Mouse (Mus musculus) limb, embryonic 13.5 days (tissue): ENCODE data around the gene Cd4. TPM values are rescaled to one million over a fixed set of nuclear protein-coding genes. Genes with fewer than 3 reads are reported as not detected.

ENCODE experiments used
- ATAC-seq: fragments of 200-750 bp; cut with Nextera tagmentation; 2 replicates; pipeline ENCODE4 v1.8.0; 2017; ENCODE audit warnings: low read depth, moderate number of reproducible peaks, moderate TSS enrichment; ENCODE audit not compliant: low FRiP score
- H3K27ac ChIP-seq: fragments of 300-500 bp; sonication (generic); 2 replicates; pipeline ENCODE4 v1.5.1; 2015; ENCODE audit warnings: inconsistent platforms, mild to moderate bottlenecking, moderate library complexity
- H3K27me3 ChIP-seq: fragments of 300-500 bp; sonication (generic); 2 replicates; pipeline ENCODE4 v1.6.1; 2015; ENCODE audit warnings: mild to moderate bottlenecking, inconsistent platforms
- H3K36me3 ChIP-seq: fragments of 300-500 bp; sonication (generic); 2 replicates; pipeline ENCODE4 v1.6.1; 2015; ENCODE audit warnings: inconsistent platforms, mild to moderate bottlenecking, moderate library complexity
- H3K4me1 ChIP-seq: fragments of 300-500 bp; sonication (generic); 2 replicates; pipeline ENCODE4 v1.6.1; 2015; ENCODE audit warnings: inconsistent platforms
- H3K4me2 ChIP-seq: fragments of 300-500 bp; sonication (generic); replicated peaks from 2 replicates; pipeline ENCODE4 v1.6.1; 2015; ENCODE audit warnings: inconsistent platforms, mild to moderate bottlenecking, moderate library complexity
- H3K4me3 ChIP-seq: fragments of 300-500 bp; sonication (generic); 2 replicates; pipeline ENCODE4 v1.5.1; 2015; ENCODE audit warnings: moderate library complexity, mild to moderate bottlenecking, inconsistent platforms
- H3K9ac ChIP-seq: fragments of 300-500 bp; sonication (generic); 2 replicates; pipeline ENCODE4 v1.6.1; 2015; ENCODE audit warnings: mild to moderate bottlenecking, inconsistent platforms
- H3K9me3 ChIP-seq: fragments of 300-500 bp; sonication (generic); 2 replicates; pipeline ENCODE4 v1.6.1; 2016; ENCODE audit warnings: inconsistent platforms
- WGBS: fragments of 180-500 bp; shearing (Covaris S2); methylation state at CpG from one replicate; pipeline ENCODE4 v1.1.7; 2015; 5-methylcytosine and 5-hydroxymethylcytosine counted together
- polyA plus RNA-seq: library from polyadenylated mRNA; unstranded; fragments of >200 nt; fragmentation: Nextera tagmentation; extraction: Ambion mirVana; gene quantifications from 2 replicates; pipeline ENCODE4 v1.2.1, GENCODE M21; 2015

Cd4 gene
- polyA plus RNA-seq, 1 experiment from 2014 or later: 0.04 TPM

DNA sequence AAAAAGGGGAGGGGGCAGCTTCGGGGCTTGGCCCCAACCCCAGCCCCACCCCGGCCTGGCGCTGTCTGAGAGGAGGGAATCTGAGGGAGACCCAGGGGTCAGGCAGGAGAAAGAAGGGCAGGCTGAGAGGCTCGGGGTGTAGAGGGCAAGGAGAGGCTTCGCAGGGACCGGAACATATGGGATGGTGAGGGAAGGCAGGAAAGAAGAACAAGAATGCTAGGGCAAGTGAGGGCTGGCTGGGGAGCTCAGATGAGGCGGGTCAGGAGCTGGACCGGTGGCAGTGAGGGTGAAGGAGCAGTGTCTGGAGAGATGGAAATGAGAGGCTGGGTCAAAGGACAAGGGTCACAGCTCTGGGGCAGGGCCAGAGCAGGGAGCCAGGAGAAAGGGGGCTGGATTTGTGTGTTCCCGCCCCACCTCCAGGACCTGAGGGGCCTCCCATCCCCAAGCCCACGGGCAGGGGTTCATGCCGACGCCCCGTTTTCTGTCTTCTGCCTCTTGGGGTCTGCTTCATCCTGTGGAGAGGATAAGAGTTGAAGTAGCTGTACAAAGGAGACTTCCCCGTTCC is 25.8 kb upstream of the Cd4 start:
- no peak overlapping the region; the same call in 1 of the 2 replicates for H3K27ac ChIP-seq
- no peak for ATAC-seq

DNA sequence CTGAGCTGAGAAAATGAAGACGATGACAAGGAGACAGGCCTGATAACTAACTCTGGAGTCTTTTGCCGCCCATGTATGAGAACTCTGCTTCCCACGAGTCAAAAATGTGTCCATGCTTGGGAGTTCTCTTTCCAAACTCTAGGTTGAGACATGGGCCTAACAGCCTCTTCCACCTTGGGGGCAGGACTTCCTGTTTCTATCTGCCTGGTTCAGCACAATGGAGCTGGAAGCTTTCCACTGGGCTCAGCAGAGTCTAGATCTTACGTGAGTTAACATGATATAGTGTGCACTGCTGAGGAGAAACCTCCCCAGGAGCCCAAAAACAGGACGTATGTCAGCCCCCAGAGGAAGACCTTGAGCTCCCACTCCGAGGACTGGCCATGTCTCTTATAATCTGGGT is 25.2 kb upstream of the Cd4 start:
- 74% methylated on average over 6 of the region's 6 CpGs for WGBS
- peaks cover 57% of the 10 kb centered on the region for H3K4me1 ChIP-seq
- no peak for ATAC-seq

More for the DNA sequence above, 25.8 kb upstream of the Cd4 start:
- Histone ChIP-seq H3K4me1 (peaks cover 63% of the 10 kb centered on the region), H3K36me3 (peaks cover 29% of the 10 kb centered on the region), H3K4me3 (no peak overlapping the region), H3K9me3 (no peaks in the 10 kb centered on the region), H3K4me2 (no peak overlapping the region), H3K27me3 (peaks cover 18% of the 10 kb centered on the region), H3K9ac (no peak overlapping the region)
- WGBS: 71% methylated on average over 14 of the region's 14 CpGs

DNA sequence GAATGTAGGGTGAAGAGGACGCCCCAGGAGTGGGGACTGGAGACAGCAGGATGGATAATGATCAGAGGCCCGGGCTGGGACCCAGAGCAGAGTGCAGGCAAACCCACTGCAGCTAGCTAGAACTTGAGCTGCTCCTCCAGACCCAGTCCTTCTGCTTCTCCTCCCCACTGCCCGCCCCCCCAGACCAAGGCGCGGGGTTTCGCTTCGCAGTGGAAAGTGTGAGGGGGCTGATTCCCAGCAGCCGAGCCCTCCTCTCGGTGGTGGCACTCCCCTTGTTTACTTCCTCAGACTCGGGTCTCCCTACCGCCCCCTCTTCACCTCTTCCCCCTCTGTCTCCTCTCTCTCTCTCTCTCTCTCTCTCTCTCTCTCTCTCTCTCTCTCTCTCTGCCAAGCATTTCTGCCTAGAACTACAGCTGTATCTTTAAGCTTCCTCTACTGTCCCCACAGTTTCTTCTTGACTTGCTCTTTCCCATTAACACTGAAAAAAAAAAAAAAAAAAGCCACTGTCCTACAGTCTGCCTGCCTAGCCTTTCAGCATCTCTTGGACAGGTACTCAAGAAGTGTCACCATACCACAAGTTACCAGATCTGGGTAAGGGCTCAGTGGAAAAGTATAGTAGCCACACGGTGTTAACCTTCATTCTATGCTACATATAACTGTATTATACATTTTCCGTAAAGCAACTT is 23.7 kb upstream of the Cd4 start, which contains the start of gene Lag3:
TSS of gene Lag3 (minus strand) at position 173 of the 686 bp plus-strand sequence.
- H3K27me3 ChIP-seq: peaks cover 22% of the 10 kb centered on the region
- H3K36me3 ChIP-seq: peaks cover 29% of the 10 kb centered on the region
- peaks cover 55% of the 10 kb centered on the region for H3K4me1 ChIP-seq
- no peak for ATAC-seq
- peak within 1 kb of the TSS; percentile 43 for H3K4me2 ChIP-seq
- no peak within 1 kb of the TSS for H3K4me3 ChIP-seq
- H3K27ac ChIP-seq: no peak within 1 kb of the TSS
- WGBS: 15% methylated on average over 12 of the region's 13 CpGs
- H3K9ac ChIP-seq: peak within 1 kb of the TSS; percentile 43; the same call in 1 of the 2 replicates
- H3K9me3 ChIP-seq: no peaks in the 10 kb centered on the region

More for the DNA sequence above, 25.2 kb upstream of the Cd4 start:
- no peak overlapping the region for H3K4me2 ChIP-seq
- peaks cover 20% of the 10 kb centered on the region for H3K27me3 ChIP-seq
- no peak overlapping the region for H3K9ac ChIP-seq
- H3K36me3 ChIP-seq: peaks cover 29% of the 10 kb centered on the region
- H3K9me3 ChIP-seq: no peaks in the 10 kb centered on the region
- H3K4me3 ChIP-seq: no peak overlapping the region
- no peak overlapping the region; the same call in 1 of the 2 replicates for H3K27ac ChIP-seq

DNA sequence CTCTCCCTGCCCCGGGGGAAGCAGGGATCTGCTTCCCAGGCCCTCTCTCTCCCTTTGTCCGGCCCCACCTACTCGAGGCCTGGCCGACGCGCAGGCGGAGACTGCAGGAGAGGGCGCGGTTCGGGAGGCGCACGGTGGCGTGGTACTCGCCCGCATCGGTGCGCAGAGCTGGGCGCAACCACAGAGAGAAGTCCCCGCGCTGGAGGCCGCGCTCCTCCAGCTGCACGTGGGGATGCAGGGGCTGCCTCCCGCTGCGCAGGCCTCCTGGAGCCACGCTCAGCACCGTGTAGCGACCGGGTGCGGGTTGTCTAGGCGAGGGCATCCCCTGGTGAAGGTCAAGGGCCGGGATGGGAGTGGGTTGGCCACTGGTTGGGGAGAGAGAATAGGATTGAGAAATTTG is 22.0 kb upstream of the Cd4 start:
- no peak for ATAC-seq
- Histone ChIP-seq H3K4me1 (peaks cover 46% of the 10 kb centered on the region), H3K4me3 (peak overlapping the region; percentile 25), H3K36me3 (peaks cover 27% of the 10 kb centered on the region), H3K27me3 (peaks cover 22% of the 10 kb centered on the region), H3K9ac (peak overlapping the region; percentile 60), H3K27ac (no peak overlapping the region), H3K9me3 (no peaks in the 10 kb centered on the region), H3K4me2 (peak overlapping the region; percentile 57)
- WGBS: 3% methylated on average over 32 of the region's 32 CpGs

DNA sequence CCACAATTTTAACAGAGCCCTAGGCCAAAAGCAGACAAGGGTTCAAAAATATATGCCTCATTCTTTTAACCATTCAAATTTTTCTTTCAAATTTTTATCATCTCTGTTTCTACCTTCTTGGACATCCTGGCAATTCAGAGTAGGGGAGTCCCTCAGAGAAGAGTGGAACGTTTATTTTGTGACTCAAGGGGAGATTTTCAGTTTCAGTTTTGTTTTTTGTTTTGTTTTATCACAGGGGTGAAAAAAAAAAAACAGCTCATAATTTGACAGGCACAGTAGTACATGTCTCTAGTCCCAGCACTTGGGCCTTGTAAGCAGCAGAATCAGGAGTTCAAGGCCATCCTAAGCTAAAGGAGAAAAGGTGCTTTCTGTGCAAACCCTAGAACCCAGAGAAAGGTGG is 19.7 kb upstream of the Cd4 start:
- Histone ChIP-seq H3K27ac (no peak overlapping the region), H3K36me3 (peaks cover 5% of the 10 kb centered on the region), H3K9ac (no peak overlapping the region), H3K4me2 (no peak overlapping the region), H3K27me3 (peaks cover 22% of the 10 kb centered on the region), H3K9me3 (no peaks in the 10 kb centered on the region), H3K4me1 (peaks cover 43% of the 10 kb centered on the region), H3K4me3 (no peak overlapping the region)
- ATAC-seq: no peak
- 86% methylated on average over 1 of the region's 1 CpGs for WGBS

DNA sequence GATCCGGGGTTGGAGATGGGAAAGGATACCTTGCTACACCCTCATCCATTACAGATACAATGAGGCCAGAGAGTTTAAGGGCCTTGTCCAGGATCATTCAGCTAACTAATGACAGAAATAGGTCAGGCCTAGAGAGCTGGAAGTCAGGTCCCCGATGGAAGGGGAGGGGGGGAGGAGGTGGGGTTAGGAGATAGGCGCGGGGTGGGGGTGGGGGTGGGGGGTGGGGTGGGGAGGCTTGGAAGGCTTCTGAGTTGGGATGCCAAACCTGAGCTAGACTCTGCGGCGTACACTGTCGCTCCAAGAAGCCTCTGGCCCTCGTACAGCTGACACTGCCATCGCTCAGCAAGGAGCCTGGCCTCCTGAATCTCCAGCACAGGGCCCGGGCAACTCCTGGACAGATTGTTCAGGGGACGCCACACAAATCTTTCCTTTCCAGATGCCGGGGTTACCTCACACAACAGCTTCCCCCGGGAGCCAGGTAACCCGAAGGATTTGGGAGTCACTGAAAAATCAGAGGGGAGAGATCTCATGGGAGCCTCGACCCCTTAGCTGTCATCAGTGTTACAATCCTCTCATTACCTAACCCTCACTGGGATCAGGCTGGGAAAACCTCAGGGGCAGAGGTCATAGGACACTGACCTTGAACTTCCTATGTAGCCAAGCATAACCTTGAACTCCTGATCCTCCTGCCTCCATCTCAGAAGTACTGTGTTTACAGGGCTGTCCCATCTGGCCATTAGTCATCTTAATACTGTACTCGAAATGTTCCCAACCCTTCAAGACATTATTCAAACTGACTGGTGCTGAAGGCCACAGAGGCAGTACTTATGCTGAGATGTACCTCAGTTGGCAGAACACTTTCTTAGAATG is 17.2 kb upstream of the Cd4 start:
- 34% methylated on average over 16 of the region's 16 CpGs for WGBS
- no peaks in the 10 kb centered on the region for H3K36me3 ChIP-seq
- H3K27me3 ChIP-seq: peaks cover 13% of the 10 kb centered on the region
- peak overlapping the region; percentile 97 for H3K27ac ChIP-seq
- peak overlapping the region; percentile 50 for H3K4me3 ChIP-seq
- peaks cover 23% of the 10 kb centered on the region for H3K4me1 ChIP-seq
- ATAC-seq: no peak
- peak overlapping the region; percentile 72 for H3K4me2 ChIP-seq
- H3K9me3 ChIP-seq: no peaks in the 10 kb centered on the region
- H3K9ac ChIP-seq: peak overlapping the region; percentile 70

DNA sequence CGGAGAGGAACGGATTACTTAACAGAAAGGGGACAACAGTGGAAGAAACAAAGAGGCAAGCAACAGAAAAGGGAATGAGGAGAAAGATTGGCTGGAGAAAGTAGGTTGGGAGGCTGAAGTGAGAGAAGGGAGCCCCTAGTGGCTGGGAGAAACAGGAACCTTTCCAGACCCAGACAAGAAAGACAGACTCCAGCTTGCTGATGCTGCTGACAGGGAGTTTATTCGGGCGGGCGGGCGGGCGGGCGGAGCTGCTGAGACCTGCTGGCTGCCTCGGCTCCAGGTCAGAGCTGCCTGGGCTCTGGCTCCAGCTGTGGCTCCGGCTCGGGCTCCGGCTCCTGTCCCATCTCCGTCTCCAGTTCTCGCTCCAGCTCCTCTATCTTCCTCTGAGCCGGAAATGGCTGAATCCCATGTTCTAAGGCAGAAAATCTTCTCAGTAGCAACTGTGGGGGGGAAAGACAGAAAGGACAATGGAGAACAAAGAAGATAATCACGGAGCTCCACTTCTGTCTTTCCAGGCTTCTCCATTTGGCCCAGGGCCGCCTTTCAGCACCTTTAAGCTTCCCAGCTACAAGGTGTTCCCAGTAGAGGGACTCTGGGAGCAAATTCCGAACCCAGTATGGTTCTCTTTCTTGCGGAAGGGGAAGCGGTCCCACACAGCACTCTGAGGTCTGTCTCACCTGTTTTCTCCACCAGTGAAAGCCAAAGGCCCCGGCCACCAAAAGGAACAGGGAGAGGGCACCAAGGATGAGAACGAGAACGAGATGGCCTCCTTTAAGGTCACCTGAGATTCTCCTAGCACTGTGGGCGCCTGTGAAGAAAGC is 16.4 kb upstream of the Cd4 start:
- peak; percentile 78 for ATAC-seq
- Histone ChIP-seq H3K4me1 (peaks cover 16% of the 10 kb centered on the region), H3K9ac (peak overlapping the region; percentile 70), H3K27me3 (peaks cover 5% of the 10 kb centered on the region), H3K36me3 (no peaks in the 10 kb centered on the region), H3K27ac (peak overlapping the region; percentile 97), H3K4me3 (peak overlapping the region; percentile 50), H3K9me3 (no peaks in the 10 kb centered on the region), H3K4me2 (peak overlapping the region; percentile 72)
- WGBS: 9% methylated on average over 24 of the region's 24 CpGs

DNA sequence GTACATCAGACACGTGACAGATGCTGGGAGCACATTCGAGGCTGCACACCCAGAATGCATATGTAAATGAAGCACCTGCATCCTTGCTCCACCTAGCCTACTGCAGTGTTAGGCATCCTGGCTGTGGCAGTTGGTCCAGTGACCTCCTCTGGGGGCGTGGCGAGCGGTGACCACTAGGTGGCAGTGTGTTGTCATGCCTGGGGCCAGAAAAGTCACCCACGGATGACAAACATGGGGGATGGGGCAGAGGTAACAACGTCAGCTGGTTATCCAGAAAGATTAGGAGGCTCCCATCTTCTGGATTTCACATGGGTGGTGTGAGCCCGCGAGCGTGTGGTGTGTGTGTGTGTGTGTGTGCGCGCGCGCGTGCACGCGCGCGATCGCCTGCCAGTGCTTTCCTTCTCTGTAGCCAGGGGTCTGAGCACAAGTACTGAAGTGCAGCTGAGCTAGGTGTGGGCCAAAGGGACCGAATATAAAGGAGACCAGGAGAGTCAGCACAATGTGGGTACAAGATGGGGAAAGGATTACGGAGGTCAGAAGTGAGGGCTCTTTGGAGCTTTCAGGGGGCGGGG is 15.6 kb upstream of the Cd4 start:
- under 1% methylated on average over 23 of the region's 23 CpGs for WGBS
- no peaks in the 10 kb centered on the region for H3K36me3 ChIP-seq
- peak; percentile 81 for ATAC-seq

DNA sequence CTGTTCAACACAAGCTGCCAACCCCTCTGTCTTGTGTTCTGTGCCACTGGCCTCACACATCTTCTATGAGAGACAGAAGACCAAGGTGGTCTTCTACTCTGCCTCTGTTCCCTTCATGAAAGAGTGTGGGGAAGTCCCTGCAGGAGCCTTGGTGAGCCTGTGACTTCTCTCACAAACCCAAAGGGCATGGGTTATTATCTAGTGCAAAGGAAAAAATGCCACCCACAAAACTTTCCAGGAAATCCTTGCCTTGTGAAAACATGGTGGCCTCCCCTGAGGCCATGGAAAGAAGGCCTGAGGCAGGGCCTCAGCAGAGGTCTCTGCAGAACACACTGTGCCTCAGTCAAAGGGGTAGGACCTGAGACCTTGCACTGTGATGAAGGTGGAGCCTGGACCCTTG is 13.8 kb upstream of the Cd4 start:
- no peak for ATAC-seq
- H3K36me3 ChIP-seq: no peaks in the 10 kb centered on the region
- no peak overlapping the region for H3K4me2 ChIP-seq
- H3K27me3 ChIP-seq: no peaks in the 10 kb centered on the region
- H3K9ac ChIP-seq: no peak overlapping the region
- H3K4me3 ChIP-seq: no peak overlapping the region
- H3K27ac ChIP-seq: no peak overlapping the region
- H3K9me3 ChIP-seq: no peaks in the 10 kb centered on the region
- peaks cover 16% of the 10 kb centered on the region for H3K4me1 ChIP-seq

More for the DNA sequence above, 15.6 kb upstream of the Cd4 start:
- Histone ChIP-seq H3K27me3 (peaks cover 5% of the 10 kb centered on the region; the same call in 1 of the 2 replicates), H3K9me3 (no peaks in the 10 kb centered on the region), H3K4me2 (peak overlapping the region; percentile 72), H3K27ac (peak overlapping the region; percentile 97), H3K4me3 (peak overlapping the region; percentile 50), H3K4me1 (peaks cover 16% of the 10 kb centered on the region), H3K9ac (peak overlapping the region; percentile 70)

DNA sequence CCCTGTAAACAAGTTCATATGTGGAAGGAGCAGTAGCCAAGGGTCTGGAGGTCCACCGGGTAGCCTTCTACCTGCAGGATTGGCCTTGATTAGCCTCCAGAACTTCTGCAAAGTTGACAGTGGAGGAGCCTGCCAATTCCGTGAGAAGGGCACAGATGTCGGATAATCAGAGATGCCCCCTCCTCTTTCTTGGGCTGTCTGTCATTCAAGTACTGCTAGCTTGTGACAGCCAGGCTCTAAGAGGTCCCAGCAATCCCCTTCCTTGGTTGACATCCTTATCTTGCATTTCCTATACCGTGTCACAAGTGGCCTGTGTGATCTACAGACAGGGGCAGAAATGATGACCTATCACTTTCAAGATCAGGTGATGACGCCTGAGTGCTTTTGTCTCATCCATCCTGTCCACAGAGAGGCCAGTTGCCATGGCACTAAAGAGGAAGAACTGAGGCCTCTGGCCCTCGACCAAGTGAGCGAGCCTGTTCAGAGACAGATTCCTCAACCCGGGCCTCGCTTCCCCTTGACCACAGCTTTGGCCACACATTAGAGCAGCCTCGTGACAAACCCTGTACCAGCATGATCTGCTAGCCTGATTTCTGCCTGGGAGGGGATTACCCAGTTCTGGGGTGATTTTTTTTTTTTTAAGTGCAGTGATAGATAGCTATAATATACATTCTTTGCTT is 12.9 kb upstream of the Cd4 start:
- ATAC-seq: no peak
- WGBS: 63% methylated on average over 10 of the region's 10 CpGs
- H3K27me3 ChIP-seq: no peaks in the 10 kb centered on the region
- no peaks in the 10 kb centered on the region for H3K9me3 ChIP-seq
- peaks cover 16% of the 10 kb centered on the region for H3K4me1 ChIP-seq
- H3K27ac ChIP-seq: no peak overlapping the region
- H3K36me3 ChIP-seq: no peaks in the 10 kb centered on the region
- H3K4me2 ChIP-seq: no peak overlapping the region
- 0 out of 2 replicates have a peak overlapping the region, but pooled peaks have one; percentile 15 for H3K9ac ChIP-seq
- no peak overlapping the region for H3K4me3 ChIP-seq
